In genomic region chr10:94013196-94013595, GRCm38 (mm10) we compare ENCODE assay signal across 9 mouse cellular contexts. TPM values are rescaled to one million over a fixed set of nuclear protein-coding genes. Genes with fewer than 3 reads are reported as not detected.
A peak's percentile ranks its signal among the peaks of the same experiment; 100 is the strongest.
DNase-seq lines count a peak whose midpoint lies in the region; ATAC-seq lines count a peak whose summit lies in the region.
"Had no signal": no experiment of that assay in that cellular context is flagged by ENCODE, and none has a peak within 500 bp of the region (broad histone marks: within the 10 kb centered on the region; RNA-seq: fewer than 3 reads in every experiment).

No protein-coding gene starts in this region.

- no peak overlapping the region for H3K27ac ChIP-seq in hindbrain, embryonic 14.5 days
- no peak overlapping the region for H3K27ac ChIP-seq in hindbrain, embryonic 13.5 days
- no peak overlapping the region for H3K27ac ChIP-seq in embryonic facial prominence, embryonic 10.5 days (replicated peaks)

- no peak overlapping the region for H3K4me3 ChIP-seq in hindbrain, embryonic 14.5 days (replicated peaks; ENCODE audit: low read length)
- H3K4me3 ChIP-seq in hindbrain, embryonic 13.5 days = no peak overlapping the region
- H3K4me3 ChIP-seq in embryonic facial prominence, embryonic 10.5 days = no peak overlapping the region
- H3K4me3 ChIP-seq: megakaryocyte, embryonic 14.5 days had no signal

- no peak for ATAC-seq in hindbrain, embryonic 14.5 days (ENCODE audit: low FRiP score)
- no peak for ATAC-seq in hindbrain, embryonic 13.5 days (ENCODE audit: low FRiP score)

- H3K9ac ChIP-seq in hindbrain, embryonic 14.5 days = no peak overlapping the region
- H3K9ac ChIP-seq in hindbrain, embryonic 13.5 days = no peak overlapping the region

- H3K27me3 ChIP-seq in hindbrain, embryonic 14.5 days (ENCODE audit: control insufficient read depth, insufficient read depth, low read length) = no peaks in the 10 kb centered on the region
- H3K27me3 ChIP-seq in hindbrain, embryonic 13.5 days = no peaks in the 10 kb centered on the region
- H3K27me3 ChIP-seq in embryonic facial prominence, embryonic 10.5 days (replicated peaks; ENCODE audit: low read depth, poor library complexity, severe bottlenecking) = no peaks in the 10 kb centered on the region

- peak; percentile 57 for DNase-seq in hindbrain, embryonic 14.5 days (ENCODE audit: low spot score)
- peak; percentile 56 for DNase-seq in CD4-positive helper T cell, adult 2 months (ENCODE audit: low read depth, low spot score)
- peak; percentile 56 for DNase-seq in adrenal gland, adult 2 months
- DNase-seq in embryonic facial prominence, embryonic 10.5 days (ENCODE audit: low spot score) = peak; percentile 57
- DNase-seq in kidney, postnatal 10 days = peak; percentile 83
- peak; percentile 69 for DNase-seq in mesoderm, embryonic 11.5 days (ENCODE audit: low read depth, low spot score)
- DNase-seq in thymus, adult 18-20 months = peak; percentile 10 to 11

- WGBS in hindbrain, embryonic 14.5 days = 49% methylated on average over 3 of the region's 3 CpGs
- 49% methylated on average over 3 of the region's 3 CpGs for WGBS in hindbrain, embryonic 13.5 days
- WGBS in embryonic facial prominence, embryonic 10.5 days = 52% methylated on average over 3 of the region's 3 CpGs

- H3K36me3 ChIP-seq in hindbrain, embryonic 14.5 days (replicated peaks; ENCODE audit: control insufficient read depth, insufficient read depth) = no peaks in the 10 kb centered on the region
- H3K36me3 ChIP-seq in hindbrain, embryonic 13.5 days = peaks cover 2% of the 10 kb centered on the region; the same call in 1 of the 2 replicates
- H3K36me3 ChIP-seq in embryonic facial prominence, embryonic 10.5 days (replicated peaks) = peaks cover 12% of the 10 kb centered on the region

- no peak overlapping the region for H3K4me2 ChIP-seq in hindbrain, embryonic 14.5 days (replicated peaks)
- no peak overlapping the region for H3K4me2 ChIP-seq in hindbrain, embryonic 13.5 days

- H3K9me3 ChIP-seq in hindbrain, embryonic 14.5 days (ENCODE audit: control insufficient read depth, low read length) = no peaks in the 10 kb centered on the region
- no peaks in the 10 kb centered on the region for H3K9me3 ChIP-seq in hindbrain, embryonic 13.5 days
- no peaks in the 10 kb centered on the region for H3K9me3 ChIP-seq in embryonic facial prominence, embryonic 10.5 days
- H3K9me3 ChIP-seq: megakaryocyte, embryonic 14.5 days had no signal

- no peaks in the 10 kb centered on the region for H3K4me1 ChIP-seq in hindbrain, embryonic 14.5 days (replicated peaks; ENCODE audit: control insufficient read depth, insufficient read depth, low read length)
- no peaks in the 10 kb centered on the region for H3K4me1 ChIP-seq in hindbrain, embryonic 13.5 days (replicated peaks)
- H3K4me1 ChIP-seq in embryonic facial prominence, embryonic 10.5 days = no peaks in the 10 kb centered on the region

RNA-seq across cellular contexts. Expression of gene Vezt, which starts 22.4 kb away (rescaled TPM):
- 56.5 and 62.5 TPM in 2 replicates for polyA plus RNA-seq in hindbrain, embryonic 14.5 days (2014; fragmentation: Nextera tagmentation; extraction: Ambion mirVana)
- 65.4 and 66.1 TPM in 2 replicates for polyA plus RNA-seq in hindbrain, embryonic 13.5 days (2015; fragmentation: Nextera tagmentation; extraction: Ambion mirVana)
- 10 to 100 TPM; 20.9 to 22.1 TPM for total RNA-seq in adrenal gland, adult 2 months (2021)
- 4.6 and 6.6 TPM in 2 replicates for polyA plus RNA-seq in adrenal gland, adult 2 months (2012; rRNA removed)
- 24.8 and 25.0 TPM in 2 replicates for polyA plus RNA-seq in embryonic facial prominence, embryonic 10.5 days (2016; fragmentation: Nextera tagmentation; extraction: Ambion mirVana)

RNA-seq across cellular contexts. Expression of gene Fgd6, which starts 22.6 kb away (rescaled TPM):
- 3.2 and 3.6 TPM in 2 replicates for polyA plus RNA-seq in hindbrain, embryonic 14.5 days (2014; fragmentation: Nextera tagmentation; extraction: Ambion mirVana)
- 3.0 TPM in 2 replicates for polyA plus RNA-seq in hindbrain, embryonic 13.5 days (2015; fragmentation: Nextera tagmentation; extraction: Ambion mirVana)
- total RNA-seq in adrenal gland, adult 2 months (2021) = 1 to 10 TPM; 4.5 to 5.6 TPM
- 0.64 and 0.80 TPM in 2 replicates for polyA plus RNA-seq in adrenal gland, adult 2 months (2012; rRNA removed)
- 4.0 and 4.5 TPM in 2 replicates for polyA plus RNA-seq in embryonic facial prominence, embryonic 10.5 days (2016; fragmentation: Nextera tagmentation; extraction: Ambion mirVana)

Comparison
In these comparisons a context has a peak if more than half of its experiments do, and no peak if none do; other contexts are left out.
1. DNase-seq: peak in every context shown above with its lines; median percentile 83 in kidney, postnatal 10 days; 69 in mesoderm, embryonic 11.5 days; 57 in hindbrain, embryonic 14.5 days; 57 in embryonic facial prominence, embryonic 10.5 days; 56 in CD4-positive helper T cell, adult 2 months; 56 in adrenal gland, adult 2 months; 10 in thymus, adult 18-20 months.